ENCODE assay signal across 20 mouse cellular contexts in genomic region chr1:193241436-193241835, GRCm38 (mm10). TPM values are rescaled to one million over a fixed set of nuclear protein-coding genes. Genes with fewer than 3 reads are reported as not detected.
"Had no signal": no experiment of that assay in that cellular context is flagged by ENCODE, and none has a peak within 500 bp of the region (broad histone marks: within the 10 kb centered on the region; RNA-seq: fewer than 3 reads in every experiment).

No protein-coding gene starts in this region.

- H3K36me3 ChIP-seq: midbrain, embryonic 10.5 days; midbrain, embryonic 12.5 days; neural tube, embryonic 13.5 days; neural tube, embryonic 15.5 days had no signal

- ATAC-seq: midbrain, embryonic 16.5 days had no signal

- H3K27ac ChIP-seq: midbrain, embryonic 10.5 days; midbrain, embryonic 12.5 days; neural tube, embryonic 13.5 days; neural tube, embryonic 15.5 days had no signal

- H3K9me3 ChIP-seq: midbrain, embryonic 10.5 days; midbrain, embryonic 12.5 days; neural tube, embryonic 13.5 days; neural tube, embryonic 15.5 days had no signal

- H3K9ac ChIP-seq: lung, embryonic 14.5 days; midbrain, embryonic 12.5 days; neural tube, embryonic 13.5 days; neural tube, embryonic 15.5 days had no signal

- H3K4me3 ChIP-seq: midbrain, embryonic 10.5 days; midbrain, embryonic 12.5 days; myocyte; neural tube, embryonic 13.5 days; neural tube, embryonic 15.5 days had no signal

- DNase-seq: lung, adult 18-20 months; lung, embryonic 14.5 days; lung, postnatal 10 days; lung, postnatal 4 days; midbrain, embryonic 14.5 days; retina, postnatal 1 day; right cerebral cortex, adult 18-20 months; right cerebral cortex, postnatal 4 days; spleen, adult 18-20 months; thymus, adult 18-20 months; thymus, postnatal 14 days; thymus, postnatal 36 days had no signal

- H3K27me3 ChIP-seq: midbrain, embryonic 12.5 days; neural tube, embryonic 13.5 days; neural tube, embryonic 15.5 days had no signal

- H3K4me1 ChIP-seq: midbrain, embryonic 10.5 days; neural tube, embryonic 13.5 days; neural tube, embryonic 15.5 days had no signal

- H3K4me2 ChIP-seq: lung, embryonic 14.5 days; midbrain, embryonic 12.5 days; neural tube, embryonic 13.5 days; neural tube, embryonic 15.5 days had no signal

RNA-seq across cellular contexts. Expression of gene Hsd11b1, which starts 22.4 kb away (rescaled TPM):
- total RNA-seq: megakaryocyte-erythroid progenitor cell, adult 5-6 weeks had no signal
- polyA plus RNA-seq: midbrain, embryonic 12.5 days; neural tube, embryonic 11.5 days; neural tube, embryonic 13.5 days had no signal

RNA-seq across cellular contexts. Expression of gene G0s2, which starts 31.6 kb away (rescaled TPM):
- total RNA-seq: megakaryocyte-erythroid progenitor cell, adult 5-6 weeks had no signal

RNA-seq across cellular contexts. Expression of gene Lamb3, which starts 33.9 kb away (rescaled TPM):
- total RNA-seq: megakaryocyte-erythroid progenitor cell, adult 5-6 weeks had no signal
